Mouse (Mus musculus): ENCODE results near the gene Ednra. TPM values are rescaled to one million over a fixed set of nuclear protein-coding genes. Genes with fewer than 3 reads are reported as not detected.

The Ednra gene
- polyA plus RNA-seq, 1 experiment, result not detected

DNA sequence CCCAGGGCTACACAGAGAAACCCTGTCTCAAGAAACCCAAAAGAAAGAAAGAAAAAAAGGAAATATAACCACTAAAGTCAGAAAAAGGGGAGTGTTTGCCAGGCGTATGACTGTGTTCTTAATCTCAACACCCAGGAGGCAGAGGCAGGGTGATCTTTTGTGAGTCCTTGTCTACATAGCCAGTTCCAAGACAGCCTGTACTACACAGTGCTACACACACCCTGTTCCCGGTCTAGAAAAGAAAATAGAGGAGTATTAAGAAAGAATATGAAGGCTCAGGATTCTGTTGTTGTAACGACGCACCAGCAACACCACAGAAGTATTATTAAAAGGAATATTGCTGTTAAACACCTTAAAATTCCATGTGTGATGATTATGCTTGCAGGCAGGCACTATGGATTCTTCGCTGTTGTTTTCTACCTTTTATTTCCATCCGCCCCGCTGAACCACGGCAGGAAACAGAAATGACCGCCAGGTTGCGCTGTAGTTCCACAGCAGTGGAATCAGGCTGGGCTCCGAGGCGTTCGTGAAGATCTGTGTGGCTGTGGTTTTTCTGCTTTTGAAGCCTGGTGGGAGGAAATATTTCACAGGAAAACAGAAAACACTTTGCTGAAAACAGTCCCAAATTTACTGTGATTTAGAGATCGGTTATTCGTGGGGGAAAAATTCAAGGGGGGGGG is 94.3 kb downstream of the Ednra start:
- Histone ChIP-seq H3K27me3 (replicated peaks) (peaks cover 9% of the 10 kb centered on the region), H3K36me3 (replicated peaks; ENCODE audit: low read length) (no peaks in the 10 kb centered on the region), H3K9me3 (no peaks in the 10 kb centered on the region), H3K4me3 (replicated peaks) (peak overlapping the region; percentile 30), H3K4me1 (peaks cover 14% of the 10 kb centered on the region)
- TF ChIP-seq GATA1 (IDR thresholded peaks at IDR 0.05; ENCODE audit: borderline replicate concordance, low read length) (no peak), FLI1 (IDR thresholded peaks at IDR 0.05; ENCODE audit: low read length) (no peak)

DNA sequence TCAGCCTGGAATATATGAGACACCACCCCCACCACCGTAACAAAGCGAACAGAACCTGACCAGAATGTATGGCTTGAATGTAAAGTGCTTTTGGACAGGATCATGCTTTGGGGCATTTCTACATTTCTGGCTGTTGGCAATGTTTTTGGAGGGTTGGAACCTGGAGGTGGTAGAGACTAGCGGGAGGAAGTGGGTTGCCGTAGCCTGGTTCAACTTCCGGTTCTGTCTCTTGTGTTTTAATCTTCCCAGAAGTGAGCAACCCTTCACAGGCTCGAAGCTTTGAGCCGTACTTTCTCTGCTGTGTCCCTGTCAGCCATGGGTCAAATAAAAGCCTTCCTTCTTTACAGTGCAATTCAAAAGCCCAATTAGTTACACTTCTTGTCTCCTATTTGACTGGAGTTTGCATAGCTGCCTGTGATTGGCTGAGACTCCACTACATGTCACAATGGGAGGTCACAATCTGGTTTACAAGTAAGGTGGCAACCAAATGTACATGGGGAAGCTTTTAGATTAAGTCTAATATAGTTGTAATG is 100.5 kb downstream of the Ednra start:
- Histone ChIP-seq H3K4me1 (peaks cover 10% of the 10 kb centered on the region), H3K36me3 (replicated peaks; ENCODE audit: low read length) (no peaks in the 10 kb centered on the region), H3K4me3 (replicated peaks) (no peak overlapping the region), H3K27me3 (replicated peaks) (peaks cover 7% of the 10 kb centered on the region), H3K9me3 (no peaks in the 10 kb centered on the region)
- TF ChIP-seq GATA1 (IDR thresholded peaks at IDR 0.05; ENCODE audit: borderline replicate concordance, low read length) (no peak), FLI1 (IDR thresholded peaks at IDR 0.05; ENCODE audit: low read length) (no peak)

DNA sequence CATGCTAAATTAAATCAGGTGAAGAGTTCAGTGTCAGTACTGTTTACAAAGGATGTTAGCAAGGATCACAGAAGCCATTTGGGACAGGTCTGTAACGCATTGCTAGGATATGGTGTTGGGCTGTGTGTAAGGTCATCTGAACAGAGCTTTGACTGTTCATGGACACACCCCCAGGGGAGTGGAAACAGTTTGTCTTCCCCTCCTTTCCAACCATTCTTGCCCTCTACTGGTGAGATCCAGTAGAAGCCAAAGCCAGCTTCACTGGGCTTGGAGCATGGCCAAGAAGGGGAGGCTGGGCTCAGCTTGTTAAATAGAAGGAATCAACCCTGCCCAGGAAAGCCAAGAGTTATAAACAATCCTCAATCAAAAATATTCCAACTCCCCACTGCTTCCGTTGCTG is 106.3 kb downstream of the Ednra start:
- H3K27me3 ChIP-seq (replicated peaks), result peaks cover 5% of the 10 kb centered on the region
- H3K4me3 ChIP-seq (replicated peaks), result no peak overlapping the region
- H3K36me3 ChIP-seq (replicated peaks; ENCODE audit: low read length), result no peaks in the 10 kb centered on the region
- no peaks in the 10 kb centered on the region; the same call in 1 of the 2 replicates for H3K9me3 ChIP-seq
- no peak for TF ChIP-seq FLI1 (IDR thresholded peaks at IDR 0.05; ENCODE audit: low read length)
- TF ChIP-seq GATA1 (IDR thresholded peaks at IDR 0.05; ENCODE audit: borderline replicate concordance, low read length), result no peak
- peaks cover 11% of the 10 kb centered on the region; the same call in 1 of the 2 replicates for H3K4me1 ChIP-seq

Other genes starting within 250 kb of the Ednra start
- 88.6 and 107 TPM in 2 replicates for gene Arhgap10, start 206.5 kb downstream of the Ednra start, polyA plus RNA-seq (2012; ENCODE audit: insufficient read depth, low replicate concordance)
- gene Prmt9, start 175.1 kb downstream of the Ednra start, polyA plus RNA-seq (2012; ENCODE audit: insufficient read depth, low replicate concordance), result 1.0 and 1.4 TPM in 2 replicates
- 0.65 TPM in 1 of 2 replicates, not detected in the other for gene Tmem184c, start 113.8 kb downstream of the Ednra start, polyA plus RNA-seq (2012; ENCODE audit: insufficient read depth, low replicate concordance)